Mouse (Mus musculus): ENCODE data around the gene Nlrp4f.

DNA sequence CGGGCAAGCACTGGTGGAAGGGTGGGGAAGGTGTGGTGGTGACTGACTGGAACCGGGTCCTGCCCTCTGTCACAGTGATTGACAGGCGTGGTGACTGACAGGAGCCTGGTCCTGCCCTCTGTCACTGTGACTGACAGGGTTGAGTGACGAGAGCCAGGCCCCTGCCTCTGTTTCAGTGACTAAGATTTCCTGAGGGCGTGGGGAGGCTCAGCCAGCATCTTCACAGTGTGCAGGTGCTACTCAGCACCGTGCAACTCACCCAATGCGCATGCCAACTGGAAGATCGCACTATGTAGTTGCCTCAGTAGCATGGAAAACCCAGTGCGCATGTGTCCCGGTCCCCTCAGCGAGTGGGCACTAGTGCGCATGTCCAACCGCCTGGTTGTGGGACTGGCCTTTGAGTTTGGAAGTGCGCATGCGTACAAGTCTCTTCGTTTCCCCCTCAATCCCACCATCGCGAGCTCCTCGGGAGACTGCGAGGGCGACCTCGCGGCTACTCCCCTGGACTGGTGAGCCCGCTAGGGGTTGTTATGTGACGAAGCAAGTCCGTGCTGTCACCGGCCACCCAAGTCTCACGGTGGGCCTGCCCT lies 34.8 kb upstream of the Nlrp4f start:
- no peak for TF ChIP-seq POLR2A (IDR thresholded peaks at IDR 0.05; ENCODE audit: insufficient read depth, low read length)
- no peak for TF ChIP-seq CTCF (IDR thresholded peaks at IDR 0.05; ENCODE audit: low read depth, low read length)
- TF ChIP-seq EP300 (IDR thresholded peaks at IDR 0.05; ENCODE audit: insufficient read depth, low read depth, low read length) = no peak
